Mouse (Mus musculus) lung, adult 2 months (tissue): Measurements from ENCODE around the gene Kcnab2. TPM values are rescaled to one million over a fixed set of nuclear protein-coding genes. Genes with fewer than 3 reads are reported as not detected.

Experiments used
- DNase-seq: peaks from one replicate; pipeline ENCODE4 v3.0.0; 2022
- H3K4me1 ChIP-seq: fragments of 200-500 bp; 2 replicates; pipeline ENCODE4 v1.6.1; 2011; ENCODE audit warnings: low read length; ENCODE audit not compliant: control insufficient read depth, insufficient read depth
- H3K4me3 ChIP-seq: fragments of 200-500 bp; replicated peaks from 2 replicates; pipeline ENCODE3; 2011; ENCODE audit warnings: low read depth, mild to moderate bottlenecking, control low read depth, low read length; ENCODE audit errors: extremely low read depth
- CTCF ChIP-seq: fragments of 200-500 bp; IDR thresholded peaks from 2 replicates; pipeline ENCODE4 v1.5.1; 2011; ENCODE audit warnings: mild to moderate bottlenecking, low read length, control low read depth; ENCODE audit not compliant: insufficient read depth
- POLR2A ChIP-seq: fragments of 200-500 bp; IDR thresholded peaks from 2 replicates; pipeline ENCODE4 v1.6.1; 2011; ENCODE audit warnings: low read depth, mild to moderate bottlenecking, control low read depth, low read length, borderline replicate concordance; ENCODE audit errors: extremely low read depth
- WGBS: fragments of 180-500 bp; shearing (Covaris S2); methylation state at CpG from one replicate; pipeline ENCODE4 v1.1.7; 2018; 5-methylcytosine and 5-hydroxymethylcytosine counted together
- polyA plus RNA-seq: library from polyadenylated mRNA; depleted of rRNA; stranded (reverse); fragments of >200 nt; gene quantifications from 2 replicates; pipeline ENCODE4 v1.2.3, GENCODE M21; 2012

Gene Kcnab2
- polyA plus RNA-seq, 1 experiment, result 8.6 TPM

DNA sequence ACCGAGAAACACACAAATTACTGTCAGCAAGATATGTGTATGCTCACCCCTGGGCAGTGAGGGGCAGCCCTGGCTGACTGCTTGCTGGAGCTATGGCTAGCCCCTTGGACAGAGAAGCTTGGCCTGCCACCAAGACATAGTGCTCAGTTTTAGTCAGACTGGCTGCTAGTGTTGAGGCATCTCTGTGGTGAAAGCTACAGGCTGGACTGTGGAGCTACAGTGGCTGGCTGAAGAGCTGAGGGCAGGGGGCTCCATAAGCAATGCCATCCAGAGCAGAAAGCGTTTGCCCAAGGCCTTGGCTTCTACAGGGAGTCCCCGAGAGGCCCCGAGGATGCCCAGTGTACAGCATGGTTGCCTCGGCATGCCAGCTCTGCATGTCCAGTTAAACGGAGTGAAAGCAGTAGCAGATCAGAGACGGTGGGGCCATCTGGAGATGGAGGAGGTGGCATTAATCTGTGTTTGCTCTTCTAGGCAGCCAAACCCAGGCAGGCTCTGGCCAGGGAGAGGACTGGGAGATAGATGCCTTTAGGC is 71.9 kb downstream of the Kcnab2 start:
- TF ChIP-seq POLR2A (no peak), CTCF (no peak)
- WGBS, result 71% methylated on average over 7 of the region's 7 CpGs
- DNase-seq, result no peak
- no peak overlapping the region for H3K4me3 ChIP-seq
- no peaks in the 10 kb centered on the region for H3K4me1 ChIP-seq

- no peak for TF ChIP-seq CTCF
- DNase-seq, result no peak
- Histone ChIP-seq H3K4me1 (no peaks in the 10 kb centered on the region), H3K4me3 (no peak overlapping the region)
- 66% methylated on average over 6 of the region's 6 CpGs for WGBS
These were observed 72.5 kb downstream of the Kcnab2 start for GRCm38 (mm10) chr4:152405143-152405542.

DNA sequence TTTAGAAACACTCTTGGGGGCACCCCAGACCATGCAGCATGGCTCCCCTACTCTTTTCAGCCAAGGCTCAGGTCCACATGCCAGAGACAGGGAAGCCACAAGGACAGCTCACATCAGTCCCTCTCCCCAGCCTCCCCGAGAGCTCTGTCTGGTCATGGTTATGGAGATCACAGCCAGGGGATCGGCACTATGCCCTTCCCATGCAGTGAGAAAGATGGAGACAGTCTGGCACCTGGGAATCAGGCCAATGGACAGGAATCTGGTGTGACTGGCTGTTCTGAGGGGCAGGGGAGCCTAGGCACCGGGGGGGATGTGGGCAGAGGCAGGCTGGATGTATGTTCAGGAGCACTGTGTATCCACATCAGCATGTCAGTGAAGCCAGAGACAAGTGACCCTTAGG is 78.7 kb downstream of the Kcnab2 start:
- Histone ChIP-seq H3K4me1 (no peaks in the 10 kb centered on the region), H3K4me3 (no peak overlapping the region)
- TF ChIP-seq CTCF, result no peak
- no peak for TF ChIP-seq POLR2A
- DNase-seq, result no peak
- WGBS, result 71% methylated on average over 3 of the region's 3 CpGs

DNA sequence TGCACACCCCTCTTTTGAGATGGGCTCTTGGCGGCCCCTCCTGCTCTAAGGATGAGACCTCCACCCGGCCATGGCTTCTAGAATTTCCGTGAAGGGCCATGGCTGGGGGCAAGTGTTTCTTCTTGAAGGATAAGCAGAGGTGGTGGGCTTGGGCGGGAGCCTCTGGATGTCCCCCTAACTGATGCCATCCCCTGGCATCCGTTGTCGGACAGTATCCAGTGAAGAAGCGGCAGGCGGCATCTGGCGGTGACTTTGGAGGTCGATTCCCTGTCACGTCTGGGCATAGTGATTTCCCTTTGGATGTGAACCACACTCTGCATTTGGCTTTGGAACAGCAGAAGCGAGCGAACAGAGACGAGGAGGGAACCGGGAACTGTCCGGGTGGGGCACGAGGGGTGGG is 85.0 kb downstream of the Kcnab2 start:
- Histone ChIP-seq H3K4me1 (no peaks in the 10 kb centered on the region), H3K4me3 (no peak overlapping the region)
- no peak for DNase-seq
- TF ChIP-seq CTCF, result no peak
- no peak for TF ChIP-seq POLR2A
- WGBS, result 78% methylated on average over 17 of the region's 17 CpGs

- WGBS, result 70% methylated on average over 5 of the region's 5 CpGs
- Histone ChIP-seq H3K4me1 (no peaks in the 10 kb centered on the region), H3K4me3 (no peak overlapping the region)
- DNase-seq, result no peak
- no peak for TF ChIP-seq CTCF
- TF ChIP-seq POLR2A, result no peak
These were observed 85.5 kb downstream of the Kcnab2 start for GRCm38 (mm10) chr4:152392192-152392591.

GRCm38 (mm10) chr4:152385644-152386043 is 92.0 kb downstream of the Kcnab2 start:
- no peaks in the 10 kb centered on the region for H3K4me1 ChIP-seq
- 57% methylated on average over 16 of the region's 16 CpGs for WGBS
- peak; percentile 35; the same call in 1 of the 2 replicates for TF ChIP-seq CTCF
- TF ChIP-seq POLR2A, result no peak
- peak; percentile 13 for DNase-seq
- H3K4me3 ChIP-seq, result no peak overlapping the region

- DNase-seq, result no peak
- TF ChIP-seq POLR2A (no peak), CTCF (no peak)
- WGBS, result 77% methylated on average over 17 of the region's 17 CpGs
- no peak overlapping the region for H3K4me3 ChIP-seq
- H3K4me1 ChIP-seq, result no peaks in the 10 kb centered on the region
These were observed 95.0 kb downstream of the Kcnab2 start for GRCm38 (mm10) chr4:152382528-152383252.

- DNase-seq, result no peak
- TF ChIP-seq CTCF (no peak), POLR2A (no peak)
- Histone ChIP-seq H3K4me1 (0 out of 2 replicates have a peak, but pooled peaks cover 3% of the 10 kb centered on the region), H3K4me3 (no peak overlapping the region)
- WGBS, result 66% methylated on average over 7 of the region's 7 CpGs
These were observed 112.4 kb downstream of the Kcnab2 start for GRCm38 (mm10) chr4:152365228-152365627.

DNA sequence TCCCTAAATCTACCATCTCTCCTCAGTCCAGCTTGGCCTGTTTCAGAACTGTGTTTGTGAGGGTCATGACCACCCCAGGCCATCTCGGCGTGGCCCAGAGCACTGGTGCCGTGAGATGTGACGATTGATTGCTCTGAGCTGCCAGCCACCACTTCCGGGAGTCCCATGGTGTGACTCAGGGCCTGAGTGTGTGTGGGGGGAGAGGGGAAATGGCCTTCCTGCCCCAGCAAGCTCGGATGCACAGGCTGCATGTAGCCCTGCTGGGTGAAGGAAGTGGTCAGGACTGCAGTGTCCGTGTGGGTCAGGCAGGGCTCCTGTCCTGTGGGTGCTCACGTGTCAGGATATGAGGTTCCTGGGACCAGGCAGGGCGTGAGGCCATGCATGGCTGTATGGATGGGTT is 115.5 kb downstream of the Kcnab2 start:
- WGBS, result 30% methylated on average over 9 of the region's 9 CpGs
- DNase-seq, result no peak
- Histone ChIP-seq H3K4me3 (no peak overlapping the region), H3K4me1 (0 out of 2 replicates have a peak, but pooled peaks cover 3% of the 10 kb centered on the region)
- TF ChIP-seq CTCF (no peak), POLR2A (no peak)

GRCm38 (mm10) chr4:152360855-152361254 is 116.8 kb downstream of the Kcnab2 start:
- DNase-seq, result no peak
- TF ChIP-seq CTCF (no peak), POLR2A (no peak)
- 0 out of 2 replicates have a peak, but pooled peaks cover 3% of the 10 kb centered on the region for H3K4me1 ChIP-seq
- H3K4me3 ChIP-seq, result no peak overlapping the region
- 3% methylated on average over 24 of the region's 24 CpGs for WGBS

DNA sequence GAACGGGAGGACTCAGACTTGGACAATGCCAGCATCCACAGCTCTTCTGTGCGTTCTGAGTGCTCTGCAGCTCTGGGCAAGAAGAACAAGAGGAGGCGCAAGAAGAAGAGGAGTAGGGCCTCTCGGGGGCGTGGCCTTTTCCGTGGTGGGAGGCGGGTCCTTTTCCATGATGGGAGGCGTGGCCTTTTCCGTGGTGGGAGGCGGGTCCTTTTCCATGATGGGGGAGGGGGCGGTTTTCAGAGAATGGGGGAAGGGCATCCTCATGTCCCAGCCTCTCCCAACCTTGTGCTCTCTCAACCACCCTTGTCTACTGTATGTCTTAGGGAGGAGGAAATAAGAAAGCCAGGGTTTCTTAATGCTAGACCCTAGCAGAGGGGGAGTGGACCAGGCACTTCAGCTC is 118.0 kb downstream of the Kcnab2 start:
- DNase-seq, result no peak
- 5% methylated on average over 11 of the region's 11 CpGs for WGBS
- TF ChIP-seq POLR2A (no peak), CTCF (no peak)
- Histone ChIP-seq H3K4me1 (0 out of 2 replicates have a peak, but pooled peaks cover 3% of the 10 kb centered on the region), H3K4me3 (no peak overlapping the region)
